Mouse (Mus musculus) hindbrain, postnatal 0 days (tissue): ENCODE measurements around the gene Usp17lb. TPM values are rescaled to one million over a fixed set of nuclear protein-coding genes. Genes with fewer than 3 reads are reported as not detected.
"Not testable (repeated sequence)": the region's sequence is repeated elsewhere in the genome, so short reads cannot be mapped to it uniquely, and the experiment has no call there.

ENCODE experiments used
- ATAC-seq: fragments of 200-750 bp; cut with Nextera tagmentation; 2 replicates; pipeline ENCODE4 v1.8.0; 2017; ENCODE audit warnings: mild to moderate bottlenecking, moderate TSS enrichment, moderate library complexity
- DNase-seq: peaks from one replicate; pipeline ENCODE4 v3.0.0-alpha.2; 2015; ENCODE audit warnings: low spot score
- H3K27ac ChIP-seq: fragments of 300-500 bp; sonication (generic); 2 replicates; pipeline ENCODE4 v1.5.1; 2014; ENCODE audit warnings: mild to moderate bottlenecking
- H3K27me3 ChIP-seq: fragments of 300-500 bp; sonication (generic); 2 replicates; pipeline ENCODE4 v1.6.1; 2014; ENCODE audit warnings: low read length, mixed read lengths; ENCODE audit not compliant: insufficient read depth
- H3K36me3 ChIP-seq: fragments of 300-500 bp; sonication (generic); 2 replicates; pipeline ENCODE4 v1.6.1; 2014; ENCODE audit warnings: low read length, mixed read lengths; ENCODE audit not compliant: insufficient read depth
- H3K4me1 ChIP-seq: fragments of 300-500 bp; sonication (generic); 2 replicates; pipeline ENCODE4 v1.6.1; 2014; ENCODE audit warnings: antibody characterized with exemption, low read length, mixed read lengths; ENCODE audit not compliant: insufficient read depth
- H3K4me2 ChIP-seq: fragments of 300-500 bp; sonication (generic); 2 replicates; pipeline ENCODE4 v1.6.1; 2014; ENCODE audit warnings: low read depth, mild to moderate bottlenecking, low read length, moderate library complexity, mixed read lengths
- H3K4me3 ChIP-seq: fragments of 300-500 bp; sonication (generic); 2 replicates; pipeline ENCODE4 v1.5.1; 2014; ENCODE audit warnings: low read length
- H3K9ac ChIP-seq: fragments of 300-500 bp; sonication (generic); replicated peaks from 2 replicates; pipeline ENCODE4 v1.6.1; 2014; ENCODE audit warnings: mild to moderate bottlenecking, low read length, moderate library complexity, mixed read lengths
- H3K9me3 ChIP-seq: fragments of 300-500 bp; sonication (generic); 2 replicates; pipeline ENCODE4 v1.6.1; 2016; ENCODE audit warnings: low read length, mixed read lengths
- CTCF ChIP-seq: IDR thresholded peaks from 2 replicates; pipeline ENCODE4 v1.5.1; 2016; ENCODE audit warnings: antibody characterized with exemption, control low read depth, low read depth
- WGBS: fragments of 180-500 bp; shearing (Covaris S2); extraction: QIAGEN DNeasy Blood & Tissue Kit; methylation state at CpG from one replicate; pipeline ENCODE4 v1.1.7; 2014; 5-methylcytosine and 5-hydroxymethylcytosine counted together
- polyA plus RNA-seq: library from polyadenylated mRNA; unstranded; fragments of >200 nt; fragmentation: Nextera tagmentation; extraction: Ambion mirVana; gene quantifications from 2 replicates; pipeline ENCODE4 v1.2.1, GENCODE M21; 2015
- total RNA-seq: library from RNA; depleted of rRNA; stranded (reverse); fragments of >200 nt; gene quantifications from 2 replicates; pipeline ENCODE4 v1.2.3, GENCODE M21; 2014; rRNA removed

The Usp17lb gene
- total RNA-seq (not detected in 2 replicates), polyA plus RNA-seq (not detected in 2 replicates)

GRCm38 (mm10) chr7:104842503-104842902, at the start of gene Usp17lb:
Gene Usp17lb (minus strand): TSS chr7:104842603.
- no peak for DNase-seq
- no peak for ATAC-seq
- Histone ChIP-seq H3K27ac (no peak within 1 kb of the TSS), H3K9ac (no peak within 1 kb of the TSS), H3K9me3 (no peaks in the 10 kb centered on the region), H3K36me3 (no peaks in the 10 kb centered on the region), H3K27me3 (no peaks in the 10 kb centered on the region), H3K4me3 (no peak within 1 kb of the TSS), H3K4me1 (no peaks in the 10 kb centered on the region), H3K4me2 (no peak within 1 kb of the TSS)
- 64% methylated on average over 1 of the region's 1 CpGs for WGBS
- no peak for TF ChIP-seq CTCF

- Histone ChIP-seq H3K27me3 (no peaks in the 10 kb centered on the region), H3K36me3 (no peaks in the 10 kb centered on the region), H3K9ac (no peak within 1 kb of the TSS), H3K9me3 (no peaks in the 10 kb centered on the region), H3K4me2 (no peak within 1 kb of the TSS), H3K4me3 (no peak within 1 kb of the TSS), H3K4me1 (no peaks in the 10 kb centered on the region), H3K27ac (no peak within 1 kb of the TSS)
- no peak for ATAC-seq
- DNase-seq = no peak
- TF ChIP-seq CTCF = no peak
- 51% methylated on average over 1 of the region's 1 CpGs for WGBS
These were observed 35.3 kb upstream of the Usp17lb start, which contains the start of gene Olfr665 for GRCm38 (mm10) chr7:104877731-104878130. Gene Olfr665 (plus strand): TSS chr7:104878031.

- no peak for DNase-seq
- H3K4me2 ChIP-seq = no peak overlapping the region
- WGBS = 87% methylated on average over 3 of the region's 3 CpGs
These were observed 19.0 kb upstream of the Usp17lb start for GRCm38 (mm10) chr7:104861381-104861780.

GRCm38 (mm10) chr7:104857683-104858082, 15.3 kb upstream of the Usp17lb start:
- 75% methylated on average over 1 of the region's 1 CpGs for WGBS

More at GRCm38 (mm10) chr7:104861381-104861780, 19.0 kb upstream of the Usp17lb start:
- no peaks in the 10 kb centered on the region for H3K4me1 ChIP-seq
- H3K9me3 ChIP-seq = no peaks in the 10 kb centered on the region
- H3K27me3 ChIP-seq = no peaks in the 10 kb centered on the region
- H3K27ac ChIP-seq = no peak overlapping the region
- no peak for TF ChIP-seq CTCF
- H3K9ac ChIP-seq = no peak overlapping the region
- H3K36me3 ChIP-seq = no peaks in the 10 kb centered on the region
- H3K4me3 ChIP-seq = no peak overlapping the region
- ATAC-seq = no peak

GRCm38 (mm10) chr7:104856709-104857108, 14.3 kb upstream of the Usp17lb start, which contains the start of gene Usp17la:
Gene Usp17la (plus strand): TSS chr7:104857009.
- not testable (repeated sequence) for H3K27ac ChIP-seq, H3K9me3 ChIP-seq, H3K27me3 ChIP-seq, H3K36me3 ChIP-seq, H3K4me3 ChIP-seq, H3K4me2 ChIP-seq, H3K9ac ChIP-seq, H3K4me1 ChIP-seq, DNase-seq, ATAC-seq
- WGBS = 84% methylated on average over 2 of the region's 2 CpGs

More at GRCm38 (mm10) chr7:104857683-104858082, 15.3 kb upstream of the Usp17lb start:
- Histone ChIP-seq H3K4me1 (no peaks in the 10 kb centered on the region), H3K27ac (no peak overlapping the region), H3K4me2 (no peak overlapping the region), H3K4me3 (no peak overlapping the region), H3K36me3 (no peaks in the 10 kb centered on the region), H3K9me3 (no peaks in the 10 kb centered on the region), H3K9ac (no peak overlapping the region), H3K27me3 (no peaks in the 10 kb centered on the region)
- no peak for DNase-seq
- ATAC-seq = no peak
- no peak for TF ChIP-seq CTCF

- no peak overlapping the region for H3K4me3 ChIP-seq
- no peaks in the 10 kb centered on the region for H3K4me1 ChIP-seq
- H3K36me3 ChIP-seq = no peaks in the 10 kb centered on the region
- TF ChIP-seq CTCF = no peak
- DNase-seq (no peak), ATAC-seq (no peak)
- WGBS = 81% methylated on average over 3 of the region's 3 CpGs
- H3K27me3 ChIP-seq = no peaks in the 10 kb centered on the region
- no peaks in the 10 kb centered on the region for H3K9me3 ChIP-seq
- no peak overlapping the region for H3K4me2 ChIP-seq
- no peak overlapping the region for H3K27ac ChIP-seq
- no peak overlapping the region for H3K9ac ChIP-seq
These were observed 12.9 kb upstream of the Usp17lb start for GRCm38 (mm10) chr7:104855248-104855750.

- not testable (repeated sequence) for H3K27me3 ChIP-seq, H3K27ac ChIP-seq, DNase-seq, ATAC-seq, H3K4me1 ChIP-seq, H3K9me3 ChIP-seq, H3K4me2 ChIP-seq, H3K4me3 ChIP-seq, H3K36me3 ChIP-seq, H3K9ac ChIP-seq
- 80% methylated on average over 2 of the region's 2 CpGs for WGBS
These were observed 9.1 kb upstream of the Usp17lb start for GRCm38 (mm10) chr7:104851546-104851945.
